Mouse (Mus musculus): ENCODE measurements at regions not wholly inside any gene's neighbourhood (a gene's known extent, or its start where the extent isn't known, plus 50 kb on each side); places are given as distances from the start of the nearest gene placed in this dataset.

DNA sequence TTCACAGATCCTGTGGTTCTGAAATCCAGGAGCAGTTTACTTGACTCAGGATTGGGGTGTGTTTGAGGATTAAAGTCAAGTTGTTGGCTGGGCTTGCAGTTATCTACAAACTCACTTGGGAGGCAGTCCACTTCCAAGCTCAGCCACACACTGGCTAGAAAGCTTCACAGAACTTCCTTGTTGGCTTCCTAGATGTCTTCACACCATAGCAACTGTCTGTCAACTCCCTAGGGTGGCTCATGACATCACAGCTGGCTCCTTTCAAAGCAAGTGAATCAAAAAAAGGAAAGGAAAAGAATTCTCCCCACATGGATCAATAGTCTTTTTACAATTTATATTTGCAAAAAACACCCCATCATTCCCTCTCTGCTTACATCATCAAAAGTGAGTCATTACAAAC lies 408.9 kb downstream of the Sorl1 start:
- no peak overlapping the region for H3K4me3 ChIP-seq (replicated peaks)
- no peak overlapping the region for H3K27ac ChIP-seq
- H3K36me3 ChIP-seq = no peaks in the 10 kb centered on the region
- H3K27me3 ChIP-seq = no peaks in the 10 kb centered on the region
- ATAC-seq (ENCODE audit: insufficient number of reproducible peaks, insufficient read depth, low FRiP score, low TSS enrichment, low read depth) = no peak
- no peak overlapping the region for H3K4me2 ChIP-seq
- H3K9ac ChIP-seq (replicated peaks) = no peak overlapping the region
- H3K9me3 ChIP-seq = no peaks in the 10 kb centered on the region
- 0 out of 2 replicates have a peak, but pooled peaks cover 5% of the 10 kb centered on the region for H3K4me1 ChIP-seq (replicated peaks)

- Histone ChIP-seq H3K4me1 (replicated peaks) (peaks cover 21% of the 10 kb centered on the region; the same call in 1 of the 2 replicates), H3K9ac (replicated peaks) (no peak overlapping the region), H3K27me3 (no peaks in the 10 kb centered on the region), H3K4me3 (replicated peaks) (no peak overlapping the region), H3K9me3 (no peaks in the 10 kb centered on the region), H3K27ac (peak overlapping the region; percentile 79), H3K36me3 (no peaks in the 10 kb centered on the region), H3K4me2 (no peak overlapping the region)
- no peak for ATAC-seq (ENCODE audit: insufficient number of reproducible peaks, insufficient read depth, low FRiP score, low TSS enrichment, low read depth)
Measured at GRCm38 (mm10) chr9:41705972-41706371, 418.1 kb downstream of the Sorl1 start.

DNA sequence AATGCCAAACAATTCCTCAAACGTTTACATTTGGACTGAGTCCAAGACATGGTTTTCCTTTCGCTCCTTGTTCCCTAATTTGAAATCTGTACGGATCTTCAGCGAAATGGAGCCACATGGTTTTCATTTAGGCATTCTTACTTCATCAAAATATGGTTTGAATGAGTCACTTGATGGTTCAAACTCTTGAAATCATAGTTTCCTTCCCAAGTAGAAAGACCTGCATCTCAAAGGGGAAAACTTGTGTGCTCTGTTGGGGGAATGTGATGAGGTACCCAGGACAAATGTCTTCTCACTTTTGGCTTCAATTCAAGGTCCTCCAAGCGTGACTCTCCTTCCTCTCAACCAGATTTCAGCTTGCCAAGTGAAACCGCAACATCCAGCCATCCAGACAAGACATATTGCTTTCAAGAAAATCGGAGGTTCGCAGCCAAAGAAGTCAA lies 418.6 kb downstream of the Sorl1 start:
- H3K9me3 ChIP-seq = no peaks in the 10 kb centered on the region
- H3K27ac ChIP-seq = peak overlapping the region; percentile 79
- no peak overlapping the region for H3K9ac ChIP-seq (replicated peaks)
- no peak overlapping the region for H3K4me3 ChIP-seq (replicated peaks)
- peaks cover 24% of the 10 kb centered on the region for H3K4me1 ChIP-seq (replicated peaks)
- H3K27me3 ChIP-seq = no peaks in the 10 kb centered on the region
- no peak for ATAC-seq (ENCODE audit: insufficient number of reproducible peaks, insufficient read depth, low FRiP score, low TSS enrichment, low read depth)
- 63% methylated on average over 8 of the region's 8 CpGs for WGBS
- H3K36me3 ChIP-seq = no peaks in the 10 kb centered on the region
- no peak overlapping the region for H3K4me2 ChIP-seq

DNA sequence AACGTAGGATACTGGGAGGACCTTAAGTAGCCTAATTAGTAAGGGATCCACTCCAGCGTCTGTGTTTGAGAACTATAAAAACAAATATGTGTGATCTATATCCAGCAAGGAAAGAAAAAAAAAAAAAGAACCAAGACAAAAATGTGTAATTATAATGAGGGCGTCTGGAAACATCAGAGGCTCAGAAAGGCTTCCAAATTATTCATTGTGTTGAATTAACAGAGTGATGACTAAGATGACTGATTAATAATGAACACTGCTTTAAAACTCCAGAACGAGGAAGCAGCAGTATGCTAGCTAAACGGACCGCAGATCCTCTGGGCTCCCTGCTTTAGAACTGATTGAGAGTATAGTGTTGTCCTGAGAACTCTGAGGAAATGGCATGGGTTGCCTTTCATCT lies 421.0 kb downstream of the Sorl1 start:
- Histone ChIP-seq H3K4me1 (replicated peaks) (peaks cover 32% of the 10 kb centered on the region), H3K36me3 (no peaks in the 10 kb centered on the region), H3K27ac (no peak overlapping the region), H3K9ac (replicated peaks) (no peak overlapping the region), H3K4me2 (no peak overlapping the region), H3K27me3 (no peaks in the 10 kb centered on the region), H3K4me3 (replicated peaks) (no peak overlapping the region), H3K9me3 (no peaks in the 10 kb centered on the region)
- 59% methylated on average over 6 of the region's 6 CpGs for WGBS
- no peak for ATAC-seq (ENCODE audit: insufficient number of reproducible peaks, insufficient read depth, low FRiP score, low TSS enrichment, low read depth)

GRCm38 (mm10) chr9:41700683-41701082 lies 423.4 kb downstream of the Sorl1 start:
- no peak overlapping the region for H3K4me3 ChIP-seq (replicated peaks)
- no peaks in the 10 kb centered on the region for H3K36me3 ChIP-seq
- no peaks in the 10 kb centered on the region for H3K9me3 ChIP-seq
- no peak for ATAC-seq (ENCODE audit: insufficient number of reproducible peaks, insufficient read depth, low FRiP score, low TSS enrichment, low read depth)
- H3K9ac ChIP-seq (replicated peaks) = no peak overlapping the region
- no peak overlapping the region for H3K27ac ChIP-seq
- 50% methylated on average over 6 of the region's 6 CpGs for WGBS
- no peak overlapping the region for H3K4me2 ChIP-seq
- peaks cover 28% of the 10 kb centered on the region for H3K4me1 ChIP-seq (replicated peaks)
- H3K27me3 ChIP-seq = no peaks in the 10 kb centered on the region

DNA sequence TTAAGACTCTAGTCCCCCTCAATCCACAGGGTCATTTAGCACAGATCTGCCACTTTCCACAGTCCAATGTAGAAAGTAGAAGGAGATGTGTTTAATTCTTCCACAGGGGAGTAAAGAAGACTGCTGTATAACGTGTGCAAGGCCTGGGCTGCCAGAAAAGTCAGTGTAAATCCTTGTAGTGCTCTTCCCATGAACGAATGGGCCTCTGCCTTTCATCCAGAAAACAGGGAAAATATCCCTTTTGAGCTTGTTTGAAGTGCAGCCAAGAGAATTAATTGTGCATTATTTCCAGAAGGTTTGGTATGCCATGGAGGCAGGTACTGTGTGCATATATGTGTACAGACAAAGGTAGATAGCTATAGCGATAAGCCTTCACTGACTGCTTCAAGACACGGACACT lies 425.1 kb downstream of the Sorl1 start:
- 71% methylated on average over 4 of the region's 4 CpGs for WGBS
- Histone ChIP-seq H3K27ac (no peak overlapping the region; the same call in 1 of the 2 replicates), H3K36me3 (no peaks in the 10 kb centered on the region), H3K4me2 (no peak overlapping the region), H3K4me3 (replicated peaks) (no peak overlapping the region), H3K9me3 (no peaks in the 10 kb centered on the region), H3K27me3 (no peaks in the 10 kb centered on the region), H3K4me1 (replicated peaks) (peaks cover 20% of the 10 kb centered on the region), H3K9ac (replicated peaks) (no peak overlapping the region)
- no peak for ATAC-seq (ENCODE audit: insufficient number of reproducible peaks, insufficient read depth, low FRiP score, low TSS enrichment, low read depth)

DNA sequence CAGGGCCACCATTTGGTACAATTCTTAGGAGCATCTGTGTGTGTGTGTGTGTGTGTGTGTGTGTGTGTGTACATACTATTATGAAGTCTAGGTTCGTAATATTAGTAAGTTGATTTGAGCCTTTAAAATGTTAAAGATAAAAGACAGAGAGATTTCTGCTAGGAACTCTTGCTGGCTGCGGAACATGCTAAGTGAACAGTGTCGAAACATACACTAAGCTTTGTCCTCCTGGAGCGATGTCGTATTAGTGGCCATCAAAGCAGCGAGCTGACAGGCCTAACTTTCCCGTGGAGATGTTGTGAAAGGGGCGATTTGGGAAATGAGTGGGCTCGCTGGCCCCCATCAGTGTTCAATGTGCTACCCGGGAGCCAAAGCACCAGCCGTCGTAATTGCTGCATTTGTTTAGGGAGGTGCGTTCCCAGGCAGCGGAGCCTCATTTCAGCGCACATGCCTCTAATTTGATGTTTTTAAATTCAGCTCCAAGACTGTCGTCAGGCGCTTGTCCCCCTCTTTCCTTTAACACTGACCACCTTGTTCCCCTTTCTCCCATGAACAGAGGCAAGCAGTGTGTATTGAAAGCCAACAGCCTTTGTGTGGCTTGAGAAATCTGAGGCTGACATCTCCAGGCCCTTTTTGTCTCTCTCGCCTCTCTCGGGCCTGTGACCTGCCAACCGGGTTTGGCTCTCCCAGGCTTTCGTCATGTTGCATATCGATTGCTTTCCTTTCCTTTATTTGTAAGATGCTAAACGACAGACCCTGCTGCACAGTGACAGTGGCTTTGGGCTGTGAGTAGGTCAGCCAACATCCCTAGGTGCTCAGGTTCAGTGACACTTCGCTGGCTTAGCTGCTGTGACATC lies 426.3 kb downstream of the Sorl1 start:
- Histone ChIP-seq H3K36me3 (no peaks in the 10 kb centered on the region), H3K9ac (replicated peaks) (no peak overlapping the region), H3K4me2 (no peak overlapping the region), H3K27ac (peak overlapping the region; percentile 64; the same call in 1 of the 2 replicates), H3K4me3 (replicated peaks) (no peak overlapping the region), H3K9me3 (no peaks in the 10 kb centered on the region), H3K27me3 (no peaks in the 10 kb centered on the region), H3K4me1 (replicated peaks) (peaks cover 20% of the 10 kb centered on the region)
- no peak for ATAC-seq (ENCODE audit: insufficient number of reproducible peaks, insufficient read depth, low FRiP score, low TSS enrichment, low read depth)
- WGBS = 49% methylated on average over 24 of the region's 24 CpGs

DNA sequence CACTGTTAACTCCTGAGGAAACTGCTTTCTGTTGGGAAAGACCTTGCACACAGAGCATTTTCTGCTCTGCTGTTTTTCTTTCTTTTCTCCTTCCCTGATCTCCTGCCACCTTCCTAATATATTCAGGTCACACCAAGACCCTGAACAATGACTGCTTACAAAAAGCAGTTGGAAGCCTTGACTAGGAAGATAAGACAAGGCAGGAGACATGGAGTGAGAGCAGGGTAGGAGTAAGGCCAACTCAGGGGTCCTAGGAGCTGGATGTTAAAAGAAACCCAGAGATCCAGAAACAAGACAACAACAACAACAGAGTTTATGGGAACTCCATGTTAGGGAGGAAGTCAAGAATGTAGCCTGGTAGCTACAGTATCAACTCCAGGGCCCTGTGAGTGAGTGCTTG lies 426.9 kb downstream of the Sorl1 start:
- no peak for ATAC-seq (ENCODE audit: insufficient number of reproducible peaks, insufficient read depth, low FRiP score, low TSS enrichment, low read depth)
- Histone ChIP-seq H3K27me3 (no peaks in the 10 kb centered on the region), H3K9ac (replicated peaks) (no peak overlapping the region), H3K4me1 (replicated peaks) (peaks cover 20% of the 10 kb centered on the region), H3K4me2 (no peak overlapping the region), H3K4me3 (replicated peaks) (no peak overlapping the region), H3K36me3 (no peaks in the 10 kb centered on the region), H3K27ac (no peak overlapping the region), H3K9me3 (no peaks in the 10 kb centered on the region)

GRCm38 (mm10) chr9:41682911-41683310 lies 441.2 kb downstream of the Sorl1 start:
- WGBS = 68% methylated on average over 1 of the region's 1 CpGs
- no peak overlapping the region for H3K27ac ChIP-seq
- ATAC-seq (ENCODE audit: insufficient number of reproducible peaks, insufficient read depth, low FRiP score, low TSS enrichment, low read depth) = no peak
- H3K9ac ChIP-seq (replicated peaks) = no peak overlapping the region
- H3K4me2 ChIP-seq = no peak overlapping the region
- H3K9me3 ChIP-seq = no peaks in the 10 kb centered on the region
- H3K36me3 ChIP-seq = no peaks in the 10 kb centered on the region
- H3K4me1 ChIP-seq (replicated peaks) = no peaks in the 10 kb centered on the region
- H3K27me3 ChIP-seq = no peaks in the 10 kb centered on the region
- no peak overlapping the region for H3K4me3 ChIP-seq (replicated peaks)

DNA sequence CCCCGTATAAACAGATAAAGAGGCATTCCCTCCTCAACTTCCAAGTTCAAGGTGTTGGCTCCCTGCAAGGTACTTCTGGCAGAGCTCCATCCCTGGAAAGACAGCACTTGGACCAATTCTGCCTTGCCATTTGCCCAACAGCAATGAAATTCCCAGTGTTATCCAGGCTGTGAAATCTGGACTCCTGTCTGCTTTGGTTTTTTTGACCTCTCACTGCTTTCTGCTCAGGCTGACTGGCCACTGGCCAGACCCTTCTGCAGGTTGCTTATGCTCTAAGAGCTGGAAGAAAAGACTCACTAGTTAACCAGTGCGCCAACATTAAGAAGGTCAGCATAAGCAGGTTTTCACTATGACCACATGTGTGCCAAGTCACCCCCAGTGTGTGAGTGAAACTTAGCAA lies 448.4 kb downstream of the Sorl1 start:
- Histone ChIP-seq H3K27me3 (no peaks in the 10 kb centered on the region), H3K9me3 (no peaks in the 10 kb centered on the region), H3K27ac (no peak overlapping the region), H3K4me3 (replicated peaks) (no peak overlapping the region), H3K4me1 (replicated peaks) (0 out of 2 replicates have a peak, but pooled peaks cover 8% of the 10 kb centered on the region), H3K36me3 (no peaks in the 10 kb centered on the region), H3K4me2 (no peak overlapping the region), H3K9ac (replicated peaks) (no peak overlapping the region)
- no peak for ATAC-seq (ENCODE audit: insufficient number of reproducible peaks, insufficient read depth, low FRiP score, low TSS enrichment, low read depth)
- 90% methylated on average over 2 of the region's 2 CpGs for WGBS

DNA sequence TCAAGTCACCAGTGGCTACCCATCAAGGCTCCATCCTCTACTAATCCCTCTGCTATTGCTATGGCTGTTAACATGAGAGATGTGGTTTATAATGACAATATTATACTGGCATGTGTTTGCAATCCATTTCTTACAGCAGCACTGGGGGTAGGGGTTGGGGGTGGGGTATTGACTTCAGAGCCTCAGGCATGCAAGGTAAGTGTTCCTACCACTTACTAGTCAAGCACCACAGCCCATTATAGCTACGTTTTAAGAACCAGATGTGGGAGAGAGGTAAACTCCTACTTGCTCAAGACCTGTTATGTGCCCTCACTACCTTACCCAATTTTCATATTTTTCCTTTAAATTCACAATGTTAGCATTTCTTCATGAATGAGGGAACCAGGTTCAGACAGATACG lies 451.1 kb downstream of the Sorl1 start:
- Histone ChIP-seq H3K9me3 (no peaks in the 10 kb centered on the region), H3K27ac (peak overlapping the region; percentile 8; the same call in 1 of the 2 replicates), H3K36me3 (no peaks in the 10 kb centered on the region), H3K4me2 (no peak overlapping the region), H3K27me3 (no peaks in the 10 kb centered on the region), H3K4me1 (replicated peaks) (0 out of 2 replicates have a peak, but pooled peaks cover 8% of the 10 kb centered on the region), H3K9ac (replicated peaks) (no peak overlapping the region), H3K4me3 (replicated peaks) (no peak overlapping the region)
- ATAC-seq (ENCODE audit: insufficient number of reproducible peaks, insufficient read depth, low FRiP score, low TSS enrichment, low read depth) = peak; percentile 71
- 17% methylated on average over 2 of the region's 2 CpGs for WGBS

DNA sequence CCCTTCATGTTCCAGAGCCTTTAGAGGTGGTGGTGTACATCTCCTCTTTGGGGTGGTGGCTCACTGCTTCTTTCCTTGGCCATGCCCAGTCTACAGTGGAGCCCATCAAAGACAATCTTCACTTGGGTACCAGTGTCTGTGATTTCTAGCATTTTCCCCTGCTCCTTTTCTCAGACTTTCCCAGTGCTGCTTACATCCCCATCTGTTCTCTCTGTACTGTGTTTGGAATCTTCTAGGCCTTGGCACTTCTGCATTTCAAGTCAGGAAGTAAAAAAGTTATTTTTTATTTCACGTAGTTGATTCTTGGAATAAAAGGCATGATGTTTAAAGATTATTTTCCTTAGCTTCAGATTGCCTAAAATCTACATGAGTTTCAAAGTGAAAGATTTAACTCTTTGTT lies 455.4 kb downstream of the Sorl1 start:
- ATAC-seq (ENCODE audit: insufficient number of reproducible peaks, insufficient read depth, low FRiP score, low TSS enrichment, low read depth) = no peak

More for the DNA sequence above, 455.4 kb downstream of the Sorl1 start:
- Histone ChIP-seq H3K36me3 (no peaks in the 10 kb centered on the region), H3K4me2 (no peak overlapping the region), H3K9ac (replicated peaks) (no peak overlapping the region), H3K27ac (no peak overlapping the region), H3K27me3 (no peaks in the 10 kb centered on the region), H3K9me3 (no peaks in the 10 kb centered on the region), H3K4me1 (replicated peaks) (0 out of 2 replicates have a peak, but pooled peaks cover 8% of the 10 kb centered on the region), H3K4me3 (replicated peaks) (no peak overlapping the region)
- 85% methylated on average over 1 of the region's 1 CpGs for WGBS
